Mouse (Mus musculus) frontal cortex, postnatal 36 days (tissue): ENCODE measurements around the gene Sept1.
A peak's percentile ranks its signal among the peaks of the same experiment; 100 is the strongest.

Source experiments
- DNase-seq, 2 experiments: peaks; one replicate each; pipeline ENCODE4 v3.0.0; 2022; ENCODE audit warnings: low spot score in 2 of 2

Gene Sept1

DNA sequence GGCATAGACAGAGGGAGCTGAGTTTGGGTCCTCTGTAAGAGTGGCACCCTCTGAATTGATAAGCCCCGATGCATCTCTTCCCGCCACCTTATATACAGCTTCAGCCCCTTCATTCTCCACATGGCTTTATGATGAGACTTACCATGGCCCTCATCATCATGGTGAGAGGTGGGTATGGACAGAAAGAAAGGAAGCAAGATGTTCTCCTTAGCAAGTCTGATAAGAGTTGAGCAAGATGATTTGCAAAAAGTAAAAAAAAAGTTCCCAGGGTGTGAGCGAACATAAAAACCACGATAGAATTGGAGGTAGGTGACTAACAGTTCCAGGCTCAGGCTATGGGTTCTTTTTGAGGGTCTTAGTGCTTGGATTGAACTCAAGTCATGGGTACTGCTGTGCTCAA, 14.3 kb downstream of the Sept1 start:
- no peak for DNase-seq

DNA sequence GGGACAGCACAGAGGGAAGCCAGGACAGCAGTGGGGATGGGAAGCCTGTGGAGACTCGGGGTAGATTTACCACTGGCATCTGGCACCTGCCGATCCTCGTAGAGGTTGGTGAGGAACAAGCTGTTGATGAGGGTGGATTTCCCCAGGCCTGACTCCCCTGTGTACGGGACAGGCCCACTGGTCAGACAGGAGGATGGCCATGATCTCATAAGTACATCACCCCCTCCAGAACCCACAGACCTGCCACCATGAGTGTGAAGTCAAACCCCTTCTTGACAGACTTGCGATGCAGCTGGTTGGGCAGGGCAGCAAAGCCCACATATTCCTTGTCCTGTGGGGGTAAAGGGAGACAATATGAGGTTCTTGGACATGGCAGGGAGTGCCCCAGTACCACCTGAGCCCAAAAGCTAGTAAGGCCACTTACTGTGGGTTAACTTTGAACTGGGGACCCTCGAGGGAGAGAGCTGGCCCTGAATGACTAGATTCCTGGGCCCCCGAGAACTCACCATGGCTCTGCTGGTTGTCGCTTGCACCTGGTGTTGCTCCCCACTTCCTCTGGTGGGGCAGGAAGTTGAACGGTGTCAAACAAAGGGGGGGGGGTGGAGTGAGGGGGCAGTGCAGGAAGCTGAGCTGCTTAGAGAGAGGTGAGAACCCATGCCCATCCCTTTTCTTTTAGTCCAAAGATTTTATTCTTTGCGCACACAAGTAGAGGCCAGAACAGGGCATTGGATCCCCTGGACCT, 14.9 kb downstream of the Sept1 start:
- no peak for DNase-seq

- DNase-seq = no peak
Measured at GRCm38 (mm10) chr7:127217475-127217874, 15.5 kb downstream of the Sept1 start.

DNA sequence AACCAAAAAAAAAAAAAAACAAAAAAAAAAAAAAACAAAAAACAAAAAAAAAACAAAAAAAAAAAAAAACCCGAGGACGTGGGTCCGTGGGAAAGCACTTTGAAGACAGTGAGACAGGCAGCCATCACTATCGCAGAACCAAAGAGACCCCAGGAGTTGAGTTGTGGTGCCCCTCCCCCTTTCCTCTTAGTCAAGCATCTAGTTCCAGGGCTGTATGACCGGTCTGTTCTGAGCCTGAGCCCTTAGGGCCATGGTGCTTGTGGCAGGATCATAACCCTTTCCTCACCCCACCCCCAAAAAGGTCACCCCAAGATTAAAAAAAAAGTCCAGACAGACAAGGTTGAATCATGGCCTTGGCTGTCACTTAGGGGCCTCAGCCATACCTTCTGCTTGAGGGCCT, 16.6 kb downstream of the Sept1 start:
- DNase-seq = no peak

DNA sequence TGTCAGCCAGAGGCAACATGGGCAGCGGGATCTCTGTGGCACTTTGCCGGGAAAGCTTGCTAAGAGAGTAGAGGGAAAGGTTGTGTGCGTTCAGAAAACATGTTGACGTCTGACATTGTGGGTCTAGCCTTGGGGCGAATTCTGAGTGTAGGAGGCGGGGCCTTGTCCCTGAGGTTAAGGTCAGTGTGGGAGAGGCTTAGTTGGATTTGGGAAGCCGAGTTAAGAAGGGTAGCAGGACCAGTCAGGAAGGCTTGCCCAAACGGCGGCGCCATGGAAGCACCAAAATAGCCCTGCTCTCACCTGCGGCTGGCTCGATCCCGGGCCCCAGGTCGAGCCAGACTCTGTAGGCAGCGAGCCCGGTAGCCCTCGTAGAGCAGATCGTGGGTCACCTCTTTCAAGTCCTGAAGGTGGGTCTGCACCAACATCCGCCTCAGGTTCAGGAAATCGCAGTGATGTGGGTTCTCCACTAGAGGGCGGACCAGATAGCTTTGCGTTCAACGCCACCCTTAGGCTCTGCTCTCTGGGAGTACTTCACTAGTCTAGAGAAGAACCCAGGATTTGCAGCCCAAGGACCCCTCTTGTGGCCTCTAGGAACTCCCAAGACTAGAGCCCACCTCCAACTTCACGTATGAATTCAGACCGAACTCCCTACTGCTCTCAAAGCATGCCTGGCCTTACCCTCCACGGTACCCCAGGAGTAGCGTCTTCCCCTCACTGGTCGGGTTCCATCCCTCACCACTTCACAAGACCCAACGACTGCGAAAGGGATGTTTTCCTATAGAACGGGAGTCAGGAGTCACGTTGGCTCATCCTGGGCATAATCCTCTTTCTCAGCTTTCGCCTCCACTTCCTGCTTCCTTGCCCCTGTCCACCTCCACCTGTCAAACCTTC, 17.7 kb downstream of the Sept1 start:
- DNase-seq = peak in 1 of 2 experiments; percentile 61

DNA sequence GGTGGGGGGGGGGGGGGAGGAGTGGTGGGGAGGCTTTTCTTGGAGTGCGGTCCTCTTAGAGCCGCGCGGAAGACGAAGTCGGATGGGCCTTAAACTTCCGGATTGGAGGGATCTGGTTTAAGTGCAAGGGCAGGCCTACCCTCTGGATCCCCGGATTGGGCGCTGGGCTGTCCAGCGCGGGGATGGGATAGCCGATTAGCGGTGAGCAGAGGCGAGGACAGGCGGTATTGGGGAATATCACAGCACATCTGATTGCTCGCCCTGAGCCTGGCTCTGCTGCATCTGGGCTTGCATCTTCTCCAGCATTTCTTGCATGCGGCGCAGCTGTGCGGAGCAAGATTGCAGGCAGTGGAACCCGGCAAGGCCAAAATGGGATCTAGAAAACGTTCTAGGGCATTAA, 18.4 kb downstream of the Sept1 start:
- DNase-seq = no peak

- DNase-seq = no peak
Measured at GRCm38 (mm10) chr7:127213930-127214329, 19.0 kb downstream of the Sept1 start.

DNA sequence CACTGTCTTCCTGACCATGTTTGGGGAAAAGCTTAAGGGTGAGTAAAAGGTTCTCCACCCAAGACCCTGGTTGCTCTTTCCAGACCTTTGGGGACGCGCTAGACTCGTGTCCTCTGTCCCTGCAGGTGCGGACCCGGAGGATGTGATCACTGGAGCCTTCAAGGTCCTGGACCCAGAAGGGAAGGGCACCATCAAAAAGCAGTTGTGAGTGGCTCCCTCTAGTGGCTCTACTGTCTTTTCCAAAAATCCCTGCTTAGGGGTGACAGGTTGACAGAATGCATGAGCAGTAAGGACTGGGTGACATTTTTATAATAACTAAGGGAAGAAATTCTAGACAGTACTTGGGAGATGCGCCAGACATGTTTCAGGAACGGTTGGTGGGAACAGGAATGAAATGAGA, 19.4 kb downstream of the Sept1 start:
- no peak for DNase-seq

GRCm38 (mm10) chr7:127212432-127213250, 20.3 kb downstream of the Sept1 start:
- DNase-seq = no peak

DNA sequence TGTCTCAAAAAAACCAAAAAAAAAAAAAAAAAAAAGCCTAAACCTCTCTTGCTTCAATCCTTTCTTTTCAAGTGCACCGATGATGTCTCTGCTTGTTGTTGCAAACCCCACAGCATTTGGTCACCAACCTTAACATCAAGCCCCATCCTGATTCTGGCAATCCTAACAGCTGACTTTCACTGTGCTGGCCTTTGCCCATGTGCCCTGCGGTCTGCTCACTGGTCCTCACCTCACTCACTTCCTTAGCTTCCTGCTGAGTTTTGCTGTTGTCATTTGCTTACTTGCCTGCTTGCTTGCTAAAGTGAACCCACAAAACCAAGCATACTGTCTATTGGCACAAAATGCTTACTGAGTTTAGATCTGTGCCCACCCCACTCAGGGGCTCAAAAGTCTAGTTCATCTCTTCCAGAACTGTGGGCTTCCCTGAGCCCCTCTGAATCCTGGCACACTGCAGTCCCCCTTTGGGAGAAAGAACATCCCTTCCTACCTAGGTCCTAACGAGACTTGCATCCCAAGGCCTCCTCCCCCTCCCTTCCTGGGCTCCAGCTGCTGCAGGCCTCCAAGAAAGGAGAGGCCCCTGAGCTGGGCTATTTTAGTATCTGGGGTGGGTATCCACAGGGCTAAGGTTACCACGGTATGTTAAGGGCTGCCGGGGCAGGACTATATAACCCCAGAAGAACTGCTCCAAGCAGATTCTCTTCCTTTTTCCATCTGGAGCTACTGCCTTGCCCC, 21.8 kb downstream of the Sept1 start:
- no peak for DNase-seq

- DNase-seq = no peak
Measured at GRCm38 (mm10) chr7:127210266-127210665, 22.7 kb downstream of the Sept1 start.

DNA sequence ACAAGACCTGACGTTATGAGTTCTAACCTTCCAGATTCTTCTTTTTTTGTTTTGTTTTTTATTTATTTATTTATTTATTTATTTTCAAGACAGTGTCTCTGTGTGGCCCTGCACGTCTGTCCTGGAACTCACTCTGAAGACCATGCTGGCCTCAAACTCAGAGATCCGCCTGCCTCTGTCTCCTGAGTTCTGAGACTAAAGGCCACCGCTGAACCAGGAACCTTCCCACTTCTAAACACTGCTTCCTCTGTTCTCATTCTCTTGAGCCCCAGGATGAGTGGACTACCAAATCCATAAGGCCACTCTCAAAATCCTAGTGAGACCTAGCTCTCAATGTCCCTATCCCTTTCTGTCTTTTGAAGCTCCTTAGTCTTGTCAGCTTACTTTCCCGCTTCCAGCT, 23.1 kb downstream of the Sept1 start:
- no peak for DNase-seq

GRCm38 (mm10) chr7:127208553-127209438, 24.1 kb downstream of the Sept1 start, which contains the start of gene Mylpf:
Gene Mylpf (plus strand): TSS chr7:127208890.
- peak; percentile 90 to 96 for DNase-seq

DNA sequence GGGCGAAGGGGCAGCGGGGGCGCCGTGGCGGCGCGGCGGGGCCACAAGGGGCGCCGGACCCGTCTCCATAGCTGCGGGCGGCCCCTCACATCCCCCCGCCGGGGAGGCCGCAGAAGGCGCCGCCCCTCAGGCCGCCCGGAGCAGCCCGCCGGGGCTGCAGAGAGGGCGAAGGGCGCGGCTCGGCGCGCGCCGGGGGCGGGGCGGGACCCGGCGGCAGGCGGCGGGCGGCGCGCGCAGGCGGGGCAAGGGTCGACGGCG, 24.7 kb downstream of the Sept1 start, which contains the start of gene Tbc1d10b:
Gene Tbc1d10b, minus strand, starts transcription at position 174 of the 258 bp plus-strand sequence.
- no peak for DNase-seq

DNA sequence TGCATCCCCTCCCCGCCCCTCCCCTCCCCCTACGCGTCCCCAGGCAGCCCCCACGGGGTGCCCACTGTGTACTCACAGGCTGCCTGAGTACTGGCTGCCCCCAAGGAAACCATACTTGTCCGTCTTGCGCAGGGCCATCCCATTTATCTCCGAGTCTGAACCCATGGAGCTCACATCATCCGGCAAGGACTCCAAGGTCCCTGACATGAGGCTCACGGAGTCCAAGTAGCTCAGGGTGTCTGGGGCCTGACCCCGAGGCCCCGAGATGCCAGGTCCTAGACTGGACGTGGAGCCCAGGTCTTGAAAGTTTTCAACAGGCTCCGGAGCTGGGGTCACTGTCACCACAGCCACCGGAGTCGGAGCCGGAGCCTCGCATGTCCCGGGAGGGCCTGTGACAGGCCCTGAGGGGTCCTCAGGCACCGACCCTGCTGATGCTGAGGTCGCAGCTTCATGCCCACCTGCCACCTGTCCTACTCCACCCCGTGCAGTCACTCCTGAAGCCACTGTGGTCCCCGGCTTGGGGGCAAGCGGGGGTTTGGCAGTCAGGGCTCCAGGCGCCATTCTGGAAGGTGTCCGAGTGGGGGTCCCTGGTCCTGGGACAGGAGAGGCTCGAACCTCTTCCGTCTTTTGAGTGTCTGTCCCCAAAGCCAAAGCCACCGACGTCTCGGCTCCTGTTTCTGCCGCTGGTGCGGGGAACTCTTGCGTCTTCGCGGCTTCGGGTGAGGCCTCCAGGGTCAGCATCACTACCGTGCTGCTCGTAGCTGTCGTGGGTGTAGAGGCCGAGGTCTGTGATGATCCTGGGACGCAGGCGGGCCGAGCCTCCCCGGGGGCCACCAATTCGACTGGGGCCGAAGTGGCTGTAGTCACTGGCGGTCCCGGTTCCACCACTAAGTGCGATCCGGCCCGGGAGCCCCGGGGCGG, 25.3 kb downstream of the Sept1 start:
- no peak for DNase-seq

DNA sequence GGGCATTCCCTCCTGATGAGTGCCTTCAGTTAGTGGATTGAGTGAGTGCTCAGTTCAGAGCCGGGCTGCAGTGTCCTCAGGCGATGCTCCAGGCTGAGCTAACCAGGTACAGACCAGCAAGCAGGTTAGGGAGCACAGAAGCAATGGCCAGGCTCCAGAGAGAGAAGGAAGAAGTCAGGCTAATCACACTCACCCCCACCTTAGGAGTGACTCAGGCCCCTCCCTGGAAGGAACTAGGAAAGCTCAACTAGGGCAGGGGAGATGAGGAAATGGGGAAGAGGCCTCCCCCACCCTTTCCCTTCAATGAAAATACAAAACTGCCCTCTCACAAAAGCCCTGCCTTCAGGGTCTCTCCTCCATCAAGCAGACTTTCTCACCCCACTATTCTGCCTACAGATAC, 26.3 kb downstream of the Sept1 start:
- no peak for DNase-seq

GRCm38 (mm10) chr7:127196484-127196883, 36.4 kb downstream of the Sept1 start:
- no peak for DNase-seq

GRCm38 (mm10) chr7:127195544-127196295, 37.2 kb downstream of the Sept1 start, which contains the start of gene Cd2bp2:
Gene Cd2bp2 (minus strand): TSS chr7:127196050.
- peak; percentile 95 to 98 for DNase-seq

DNA sequence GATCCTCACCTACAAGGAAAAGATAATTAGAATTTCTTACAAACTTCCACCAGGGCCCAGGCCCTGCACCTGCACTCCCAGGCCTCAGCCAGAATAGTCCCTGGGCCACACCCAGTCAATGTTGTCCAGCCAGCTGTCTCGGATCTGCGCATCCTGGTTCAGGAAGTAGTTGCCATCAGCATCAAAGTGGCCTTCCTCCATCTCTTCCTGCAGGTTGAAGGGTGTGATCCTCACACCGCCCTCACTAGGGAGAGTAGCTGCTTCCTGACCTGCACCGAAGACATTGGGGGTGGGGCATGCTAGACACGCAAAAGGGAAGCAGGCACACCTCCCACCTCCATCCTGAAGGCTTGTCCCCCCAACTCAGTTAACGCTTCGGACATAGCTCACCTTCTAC, 38.3 kb downstream of the Sept1 start:
- DNase-seq = no peak
